ENCODE assay signal across 11 mouse cellular contexts in the genomic region with DNA sequence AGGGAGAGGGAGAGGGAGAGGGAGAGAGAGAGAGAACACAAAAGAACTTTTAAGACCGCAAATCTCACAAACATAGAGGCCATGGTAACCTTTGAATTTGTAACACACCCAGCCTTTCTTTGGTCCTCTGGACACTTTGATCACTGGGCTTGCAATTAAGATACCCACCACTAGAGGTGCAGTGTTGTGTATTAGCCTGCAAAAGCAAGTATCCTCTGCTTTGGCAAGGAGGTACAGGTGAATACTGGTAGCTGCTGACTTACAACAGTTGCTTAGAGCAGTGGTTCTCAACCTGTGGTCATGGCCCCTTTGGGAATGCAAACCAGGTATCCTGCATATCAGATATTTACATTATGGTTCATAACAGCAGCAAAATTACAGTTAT.
DNase-seq lines count a peak whose midpoint lies in the region; ATAC-seq and TF ChIP-seq lines count a peak whose summit lies in the region.
"Had no signal": no experiment of that assay in that cellular context is flagged by ENCODE, and none has a peak within 500 bp of the region (broad histone marks: within the 10 kb centered on the region; RNA-seq: fewer than 3 reads in every experiment).

No protein-coding gene starts in this region.

- H3K36me3 ChIP-seq in heart, embryonic 10.5 days, result no peaks in the 10 kb centered on the region
- no peaks in the 10 kb centered on the region for H3K36me3 ChIP-seq in midbrain, postnatal 0 days (ENCODE audit: insufficient read depth, low read length)
- no peaks in the 10 kb centered on the region for H3K36me3 ChIP-seq in midbrain, embryonic 15.5 days (replicated peaks)
- H3K36me3 ChIP-seq: neural tube, embryonic 13.5 days had no signal

- no peaks in the 10 kb centered on the region; the same call in 1 of the 2 replicates for H3K9me3 ChIP-seq in heart, embryonic 10.5 days
- H3K9me3 ChIP-seq in midbrain, postnatal 0 days (ENCODE audit: low read length), result no peaks in the 10 kb centered on the region
- H3K9me3 ChIP-seq in midbrain, embryonic 15.5 days, result no peaks in the 10 kb centered on the region

- peaks cover 58% of the 10 kb centered on the region for H3K4me1 ChIP-seq in heart, embryonic 10.5 days
- H3K4me1 ChIP-seq in midbrain, postnatal 0 days (ENCODE audit: insufficient read depth, low read length), result peaks cover 6% of the 10 kb centered on the region; the same call in 1 of the 2 replicates
- peaks cover 23% of the 10 kb centered on the region for H3K4me1 ChIP-seq in midbrain, embryonic 15.5 days

- WGBS in heart, embryonic 10.5 days, result 40% methylated on average over 1 of the region's 1 CpGs
- 53% methylated on average over 1 of the region's 1 CpGs for WGBS in midbrain, postnatal 0 days
- 50% methylated on average over 1 of the region's 1 CpGs for WGBS in midbrain, embryonic 15.5 days

- peak; percentile 40 for TF ChIP-seq CTCF in midbrain, postnatal 0 days (IDR thresholded peaks at IDR 0.05)

- H3K27ac ChIP-seq in heart, embryonic 10.5 days, result no peak overlapping the region
- no peak overlapping the region for H3K27ac ChIP-seq in midbrain, postnatal 0 days (ENCODE audit: low read depth, low read length)
- H3K27ac ChIP-seq in midbrain, embryonic 15.5 days, result no peak overlapping the region
- H3K27ac ChIP-seq: neural tube, embryonic 13.5 days had no signal

- peak; percentile 63 for DNase-seq in heart, embryonic 10.5 days (ENCODE audit: low spot score)
- DNase-seq in heart, adult 8-10 months (ENCODE audit: low spot score), result no peak
- no peak for DNase-seq in midbrain, postnatal 0 days (ENCODE audit: low spot score)
- DNase-seq in c-Kit-positive CD71-positive TER-119-negative erythroid progenitor cells, embryonic 14.5 days (ENCODE audit: low read depth), result peak; percentile 8
- DNase-seq in yolk sac, embryonic 10.5 days (ENCODE audit: low spot score), result peak; percentile 15
- DNase-seq in adrenal gland, postnatal 25 days, result no peak
- DNase-seq in neural tube, embryonic 10.5 days (ENCODE audit: extremely low spot score, low spot score), result no peak
- DNase-seq: thymus, postnatal 25 days had no signal

- H3K4me2 ChIP-seq in midbrain, postnatal 0 days (ENCODE audit: low read depth, low read length, poor library complexity, severe bottlenecking), result no peak overlapping the region
- no peak overlapping the region for H3K4me2 ChIP-seq in midbrain, embryonic 15.5 days
- H3K4me2 ChIP-seq: neural tube, embryonic 13.5 days had no signal

- no peaks in the 10 kb centered on the region for H3K27me3 ChIP-seq in heart, embryonic 10.5 days (ENCODE audit: insufficient read depth, poor library complexity, severe bottlenecking)
- H3K27me3 ChIP-seq in midbrain, postnatal 0 days (ENCODE audit: insufficient read depth, low read length), result no peaks in the 10 kb centered on the region
- H3K27me3 ChIP-seq in midbrain, embryonic 15.5 days (replicated peaks), result no peaks in the 10 kb centered on the region

- no peak for ATAC-seq in midbrain, postnatal 0 days (ENCODE audit: low FRiP score)
- ATAC-seq in midbrain, embryonic 15.5 days (replicated peaks), result no peak
- ATAC-seq: forebrain, embryonic 14.5 days had no signal

- no peak overlapping the region for H3K9ac ChIP-seq in midbrain, postnatal 0 days (replicated peaks; ENCODE audit: low read length, poor library complexity, severe bottlenecking)
- no peak overlapping the region for H3K9ac ChIP-seq in midbrain, embryonic 15.5 days
- H3K9ac ChIP-seq: neural tube, embryonic 13.5 days had no signal

- H3K4me3 ChIP-seq in heart, embryonic 10.5 days, result no peak overlapping the region
- no peak overlapping the region for H3K4me3 ChIP-seq in midbrain, postnatal 0 days (ENCODE audit: low read depth, low read length)
- no peak overlapping the region for H3K4me3 ChIP-seq in midbrain, embryonic 15.5 days
- H3K4me3 ChIP-seq: neural tube, embryonic 13.5 days had no signal

Comparison
In these comparisons a context has a peak if more than half of its experiments do, and no peak if none do; other contexts are left out.
1. DNase-seq: peak in heart, embryonic 10.5 days (single experiment), c-Kit-positive CD71-positive TER-119-negative erythroid progenitor cells, embryonic 14.5 days (single experiment) and yolk sac, embryonic 10.5 days (single experiment); none in heart, adult 8-10 months (single experiment), midbrain, postnatal 0 days (single experiment), adrenal gland, postnatal 25 days (single experiment) and neural tube, embryonic 10.5 days (single experiment).